Mouse (Mus musculus) forebrain, embryonic 13.5 days (tissue): ENCODE measurements around the gene Slc17a6. TPM values are rescaled to one million over a fixed set of nuclear protein-coding genes. Genes with fewer than 3 reads are reported as not detected.
"Not testable (repeated sequence)": the region's sequence is repeated elsewhere in the genome, so short reads cannot be mapped to it uniquely, and the experiment has no call there.

Source experiments
- ATAC-seq: fragments of 200-750 bp; cut with Nextera tagmentation; 2 replicates; pipeline ENCODE4 v1.8.0; 2017
- H3K27ac ChIP-seq: fragments of 300-500 bp; sonication (generic); 2 replicates; pipeline ENCODE4 v1.5.1; 2015; ENCODE audit warnings: inconsistent platforms, mild to moderate bottlenecking, moderate library complexity
- H3K27me3 ChIP-seq: fragments of 300-500 bp; sonication (generic); 2 replicates; pipeline ENCODE4 v1.6.1; 2015; ENCODE audit warnings: mild to moderate bottlenecking, inconsistent platforms
- H3K36me3 ChIP-seq: fragments of 300-500 bp; sonication (generic); 2 replicates; pipeline ENCODE4 v1.6.1; 2015; ENCODE audit warnings: mild to moderate bottlenecking, inconsistent platforms; ENCODE audit not compliant: poor library complexity, severe bottlenecking
- H3K4me1 ChIP-seq: fragments of 300-500 bp; sonication (generic); 2 replicates; pipeline ENCODE4 v1.6.1; 2015; ENCODE audit warnings: inconsistent platforms
- H3K4me2 ChIP-seq: fragments of 300-500 bp; sonication (generic); 2 replicates; pipeline ENCODE4 v1.6.1; 2015; ENCODE audit warnings: inconsistent platforms, mild to moderate bottlenecking, moderate library complexity
- H3K4me3 ChIP-seq: fragments of 300-500 bp; sonication (generic); 2 replicates; pipeline ENCODE4 v1.5.1; 2015; ENCODE audit warnings: mild to moderate bottlenecking, inconsistent platforms
- H3K9ac ChIP-seq: fragments of 300-500 bp; sonication (generic); 2 replicates; pipeline ENCODE4 v1.6.1; 2015; ENCODE audit warnings: mild to moderate bottlenecking, inconsistent platforms
- H3K9me3 ChIP-seq: fragments of 300-500 bp; sonication (generic); replicated peaks from 2 replicates; pipeline ENCODE4 v1.6.1; 2016; ENCODE audit warnings: inconsistent platforms
- WGBS: fragments of 180-500 bp; shearing (Covaris S2); methylation state at CpG from one replicate; pipeline ENCODE4 v1.1.7; 2015; 5-methylcytosine and 5-hydroxymethylcytosine counted together
- polyA plus RNA-seq: library from polyadenylated mRNA; unstranded; fragments of >200 nt; fragmentation: Nextera tagmentation; extraction: Ambion mirVana; gene quantifications from 2 replicates; pipeline ENCODE4 v1.2.1, GENCODE M21; 2015

The Slc17a6 gene
- polyA plus RNA-seq, 1 experiment from 2014 or later: 43.7 TPM

DNA sequence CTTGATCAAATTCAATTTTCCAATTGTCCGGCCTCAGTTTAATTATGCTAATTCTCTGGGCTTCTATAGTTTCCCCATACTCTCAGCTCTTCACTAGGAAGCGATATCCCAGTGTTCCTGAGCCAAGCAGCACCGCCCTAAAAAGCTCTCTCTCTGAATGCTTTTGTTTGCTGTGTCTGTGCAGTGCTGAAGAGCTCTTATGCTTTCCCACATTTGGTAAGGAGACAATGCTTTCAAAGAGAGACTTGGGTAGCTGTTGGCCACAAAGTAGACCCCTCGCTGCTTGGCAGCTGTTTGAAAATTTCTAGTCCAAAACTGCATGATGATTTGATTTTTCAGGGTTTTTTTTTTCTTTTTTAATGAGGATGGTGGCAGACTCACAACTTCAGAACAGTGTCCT is 72.6 kb downstream of the Slc17a6 start:
- H3K36me3 ChIP-seq: no peaks in the 10 kb centered on the region
- peak overlapping the region; percentile 19; the same call in 1 of the 2 replicates for H3K27ac ChIP-seq
- H3K4me2 ChIP-seq: no peak overlapping the region
- H3K4me1 ChIP-seq: peaks cover 8% of the 10 kb centered on the region; the same call in 1 of the 2 replicates
- ATAC-seq: peak; percentile 80
- H3K9me3 ChIP-seq: no peaks in the 10 kb centered on the region
- no peak overlapping the region for H3K9ac ChIP-seq
- H3K4me3 ChIP-seq: no peak overlapping the region
- no peaks in the 10 kb centered on the region for H3K27me3 ChIP-seq
- 37% methylated on average over 4 of the region's 4 CpGs for WGBS

GRCm38 (mm10) chr7:51709508-51709907 is 87.7 kb downstream of the Slc17a6 start:
- H3K4me2 ChIP-seq: no peak overlapping the region
- H3K9me3 ChIP-seq: no peaks in the 10 kb centered on the region
- no peaks in the 10 kb centered on the region for H3K4me1 ChIP-seq
- no peak for ATAC-seq
- H3K4me3 ChIP-seq: no peak overlapping the region
- H3K9ac ChIP-seq: no peak overlapping the region
- 85% methylated on average over 3 of the region's 3 CpGs for WGBS
- no peaks in the 10 kb centered on the region for H3K36me3 ChIP-seq
- H3K27me3 ChIP-seq: no peaks in the 10 kb centered on the region
- no peak overlapping the region for H3K27ac ChIP-seq

GRCm38 (mm10) chr7:51710346-51710745 is 88.5 kb downstream of the Slc17a6 start:
- not testable (repeated sequence) for H3K27me3 ChIP-seq, H3K27ac ChIP-seq, H3K4me2 ChIP-seq, H3K9ac ChIP-seq, ATAC-seq, H3K4me1 ChIP-seq, H3K9me3 ChIP-seq, H3K36me3 ChIP-seq, H3K4me3 ChIP-seq
- WGBS: 86% methylated on average over 3 of the region's 3 CpGs

GRCm38 (mm10) chr7:51715771-51716170 is 94.0 kb downstream of the Slc17a6 start:
- Histone ChIP-seq H3K9ac (no peak overlapping the region), H3K36me3 (no peaks in the 10 kb centered on the region), H3K9me3 (no peaks in the 10 kb centered on the region), H3K27me3 (no peaks in the 10 kb centered on the region), H3K27ac (no peak overlapping the region), H3K4me3 (no peak overlapping the region), H3K4me1 (no peaks in the 10 kb centered on the region), H3K4me2 (no peak overlapping the region)
- no peak for ATAC-seq
- WGBS: 82% methylated on average over 2 of the region's 2 CpGs

Other genes starting within 250 kb of the Slc17a6 start
- gene Ano5, start 111.0 kb upstream of the Slc17a6 start, polyA plus RNA-seq: 0.28 and 0.34 TPM in 2 replicates
- gene Gas2, start 240.0 kb downstream of the Slc17a6 start, polyA plus RNA-seq: 22.8 and 25.0 TPM in 2 replicates
- 3.6 and 5.2 TPM in 2 replicates for gene Fancf, start 240.3 kb downstream of the Slc17a6 start, polyA plus RNA-seq